Mouse (Mus musculus): ENCODE results near the gene Vcp. TPM values are rescaled to one million over a fixed set of nuclear protein-coding genes. Genes with fewer than 3 reads are reported as not detected.
A peak's percentile ranks its signal among the peaks of the same experiment; 100 is the strongest.

The Vcp gene
- polyA plus RNA-seq, 1 experiment from 2014 or later, result 446 TPM

- H3K27me3 ChIP-seq (replicated peaks; ENCODE audit: control insufficient read depth, insufficient read depth, low read length), result no peaks in the 10 kb centered on the region
- peak; percentile 97 for DNase-seq (ENCODE audit: low spot score)
- peak within 1 kb of the TSS; percentile 77 for H3K4me2 ChIP-seq (ENCODE audit: low read length)
- peak within 1 kb of the TSS; percentile 81 for H3K4me3 ChIP-seq (ENCODE audit: low read depth, low read length)
- peak; percentile 98 for ATAC-seq
- H3K9me3 ChIP-seq (replicated peaks; ENCODE audit: control insufficient read depth, low read length), result no peaks in the 10 kb centered on the region
- peak within 1 kb of the TSS; percentile 91 for H3K9ac ChIP-seq (ENCODE audit: low read length)
- peaks cover 73% of the 10 kb centered on the region for H3K36me3 ChIP-seq (ENCODE audit: control insufficient read depth, insufficient read depth, low read length)
- WGBS, result under 1% methylated on average over 35 of the region's 38 CpGs
- H3K27ac ChIP-seq (ENCODE audit: low read depth, low read length), result peak within 1 kb of the TSS; percentile 83
- peaks cover 9% of the 10 kb centered on the region; the same call in 1 of the 2 replicates for H3K4me1 ChIP-seq (ENCODE audit: control insufficient read depth, insufficient read depth, low read length)
These were observed 31.1 kb upstream of the Vcp start, which contains the start of gene Stoml2 for GRCm38 (mm10) chr4:43031237-43031995. TSS of gene Stoml2 (minus strand) at chr4:43031710.

- H3K27ac ChIP-seq (ENCODE audit: low read depth, low read length), result peak overlapping the region; percentile 83
- H3K4me2 ChIP-seq (ENCODE audit: low read length), result peak overlapping the region; percentile 77
- no peaks in the 10 kb centered on the region for H3K9me3 ChIP-seq (replicated peaks; ENCODE audit: control insufficient read depth, low read length)
- no peaks in the 10 kb centered on the region for H3K27me3 ChIP-seq (replicated peaks; ENCODE audit: control insufficient read depth, insufficient read depth, low read length)
- peaks cover 66% of the 10 kb centered on the region for H3K36me3 ChIP-seq (ENCODE audit: control insufficient read depth, insufficient read depth, low read length)
- peaks cover 9% of the 10 kb centered on the region; the same call in 1 of the 2 replicates for H3K4me1 ChIP-seq (ENCODE audit: control insufficient read depth, insufficient read depth, low read length)
- no peak for DNase-seq (ENCODE audit: low spot score)
- peak overlapping the region; percentile 91 for H3K9ac ChIP-seq (ENCODE audit: low read length)
- 2% methylated on average over 28 of the region's 28 CpGs for WGBS
- no peak; the same call in none of the 2 replicates for ATAC-seq
- peak overlapping the region; percentile 81 for H3K4me3 ChIP-seq (ENCODE audit: low read depth, low read length)
These were observed 30.5 kb upstream of the Vcp start for GRCm38 (mm10) chr4:43030780-43031230.

GRCm38 (mm10) chr4:43030352-43030751 lies 30.0 kb upstream of the Vcp start:
- Histone ChIP-seq H3K4me2 (ENCODE audit: low read length) (peak overlapping the region; percentile 77), H3K4me3 (ENCODE audit: low read depth, low read length) (peak overlapping the region; percentile 81), H3K9ac (ENCODE audit: low read length) (peak overlapping the region; percentile 91), H3K36me3 (ENCODE audit: control insufficient read depth, insufficient read depth, low read length) (peaks cover 62% of the 10 kb centered on the region), H3K4me1 (ENCODE audit: control insufficient read depth, insufficient read depth, low read length) (peaks cover 9% of the 10 kb centered on the region; the same call in 1 of the 2 replicates), H3K27me3 (replicated peaks; ENCODE audit: control insufficient read depth, insufficient read depth, low read length) (no peaks in the 10 kb centered on the region), H3K27ac (ENCODE audit: low read depth, low read length) (0 out of 2 replicates have a peak overlapping the region, but pooled peaks have one; percentile 83), H3K9me3 (replicated peaks; ENCODE audit: control insufficient read depth, low read length) (no peaks in the 10 kb centered on the region)
- DNase-seq (ENCODE audit: low spot score), result no peak
- 84% methylated on average over 9 of the region's 9 CpGs for WGBS
- no peak for ATAC-seq

GRCm38 (mm10) chr4:43029749-43030148 lies 29.4 kb upstream of the Vcp start:
- Histone ChIP-seq H3K4me3 (ENCODE audit: low read depth, low read length) (no peak overlapping the region), H3K9me3 (replicated peaks; ENCODE audit: control insufficient read depth, low read length) (no peaks in the 10 kb centered on the region), H3K9ac (ENCODE audit: low read length) (no peak overlapping the region), H3K4me2 (ENCODE audit: low read length) (peak overlapping the region; percentile 77; the same call in 1 of the 2 replicates), H3K27ac (ENCODE audit: low read depth, low read length) (no peak overlapping the region), H3K27me3 (replicated peaks; ENCODE audit: control insufficient read depth, insufficient read depth, low read length) (no peaks in the 10 kb centered on the region), H3K4me1 (ENCODE audit: control insufficient read depth, insufficient read depth, low read length) (peaks cover 13% of the 10 kb centered on the region), H3K36me3 (ENCODE audit: control insufficient read depth, insufficient read depth, low read length) (peaks cover 56% of the 10 kb centered on the region)
- WGBS, result 93% methylated on average over 9 of the region's 9 CpGs
- ATAC-seq (no peak), DNase-seq (ENCODE audit: low spot score) (no peak)

- no peak overlapping the region for H3K4me2 ChIP-seq (ENCODE audit: low read length)
- H3K4me1 ChIP-seq (ENCODE audit: control insufficient read depth, insufficient read depth, low read length), result peaks cover 18% of the 10 kb centered on the region
- no peak for DNase-seq (ENCODE audit: low spot score)
- no peaks in the 10 kb centered on the region for H3K9me3 ChIP-seq (replicated peaks; ENCODE audit: control insufficient read depth, low read length)
- no peak overlapping the region for H3K27ac ChIP-seq (ENCODE audit: low read depth, low read length)
- no peak overlapping the region for H3K9ac ChIP-seq (ENCODE audit: low read length)
- WGBS, result 93% methylated on average over 7 of the region's 7 CpGs
- ATAC-seq, result no peak
- no peak overlapping the region for H3K4me3 ChIP-seq (ENCODE audit: low read depth, low read length)
- no peaks in the 10 kb centered on the region for H3K27me3 ChIP-seq (replicated peaks; ENCODE audit: control insufficient read depth, insufficient read depth, low read length)
- H3K36me3 ChIP-seq (ENCODE audit: control insufficient read depth, insufficient read depth, low read length), result peaks cover 50% of the 10 kb centered on the region
These were observed 28.8 kb upstream of the Vcp start for GRCm38 (mm10) chr4:43029121-43029520.

GRCm38 (mm10) chr4:43025084-43025960 lies 25.0 kb upstream of the Vcp start, which contains the start of gene Pigo:
TSS of gene Pigo (minus strand) at chr4:43025819.
- Histone ChIP-seq H3K4me3 (ENCODE audit: low read depth, low read length) (peak within 1 kb of the TSS; percentile 55), H3K9ac (ENCODE audit: low read length) (peak within 1 kb of the TSS; percentile 63), H3K27ac (ENCODE audit: low read depth, low read length) (peak within 1 kb of the TSS; percentile 87), H3K27me3 (replicated peaks; ENCODE audit: control insufficient read depth, insufficient read depth, low read length) (no peaks in the 10 kb centered on the region), H3K4me1 (ENCODE audit: control insufficient read depth, insufficient read depth, low read length) (peaks cover 12% of the 10 kb centered on the region), H3K4me2 (ENCODE audit: low read length) (peak within 1 kb of the TSS; percentile 72), H3K36me3 (ENCODE audit: control insufficient read depth, insufficient read depth, low read length) (peaks cover 67% of the 10 kb centered on the region), H3K9me3 (replicated peaks; ENCODE audit: control insufficient read depth, low read length) (no peaks in the 10 kb centered on the region)
- ATAC-seq (peak; percentile 96), DNase-seq (ENCODE audit: low spot score) (peak; percentile 96)
- 9% methylated on average over 42 of the region's 42 CpGs for WGBS

GRCm38 (mm10) chr4:43024673-43025072 lies 24.4 kb upstream of the Vcp start:
- Histone ChIP-seq H3K27ac (ENCODE audit: low read depth, low read length) (peak overlapping the region; percentile 87; the same call in 1 of the 2 replicates), H3K36me3 (ENCODE audit: control insufficient read depth, insufficient read depth, low read length) (peaks cover 72% of the 10 kb centered on the region), H3K27me3 (replicated peaks; ENCODE audit: control insufficient read depth, insufficient read depth, low read length) (no peaks in the 10 kb centered on the region), H3K4me2 (ENCODE audit: low read length) (peak overlapping the region; percentile 72), H3K9me3 (replicated peaks; ENCODE audit: control insufficient read depth, low read length) (no peaks in the 10 kb centered on the region), H3K4me3 (ENCODE audit: low read depth, low read length) (peak overlapping the region; percentile 55), H3K4me1 (ENCODE audit: control insufficient read depth, insufficient read depth, low read length) (peaks cover 10% of the 10 kb centered on the region), H3K9ac (ENCODE audit: low read length) (peak overlapping the region; percentile 63; the same call in 1 of the 2 replicates)
- ATAC-seq (no peak), DNase-seq (ENCODE audit: low spot score) (no peak)
- 85% methylated on average over 14 of the region's 14 CpGs for WGBS

- 64% methylated on average over 17 of the region's 17 CpGs for WGBS
- Histone ChIP-seq H3K4me2 (ENCODE audit: low read length) (no peak overlapping the region), H3K9me3 (replicated peaks; ENCODE audit: control insufficient read depth, low read length) (no peaks in the 10 kb centered on the region), H3K4me1 (ENCODE audit: control insufficient read depth, insufficient read depth, low read length) (peaks cover 10% of the 10 kb centered on the region), H3K27me3 (replicated peaks; ENCODE audit: control insufficient read depth, insufficient read depth, low read length) (no peaks in the 10 kb centered on the region), H3K27ac (ENCODE audit: low read depth, low read length) (no peak overlapping the region), H3K36me3 (ENCODE audit: control insufficient read depth, insufficient read depth, low read length) (peaks cover 74% of the 10 kb centered on the region), H3K4me3 (ENCODE audit: low read depth, low read length) (no peak overlapping the region), H3K9ac (ENCODE audit: low read length) (no peak overlapping the region)
- ATAC-seq (no peak), DNase-seq (ENCODE audit: low spot score) (no peak)
These were observed 21.0 kb upstream of the Vcp start for GRCm38 (mm10) chr4:43021341-43021740.
